ENCODE assay signal across 7 mouse cellular contexts in the genomic region with DNA sequence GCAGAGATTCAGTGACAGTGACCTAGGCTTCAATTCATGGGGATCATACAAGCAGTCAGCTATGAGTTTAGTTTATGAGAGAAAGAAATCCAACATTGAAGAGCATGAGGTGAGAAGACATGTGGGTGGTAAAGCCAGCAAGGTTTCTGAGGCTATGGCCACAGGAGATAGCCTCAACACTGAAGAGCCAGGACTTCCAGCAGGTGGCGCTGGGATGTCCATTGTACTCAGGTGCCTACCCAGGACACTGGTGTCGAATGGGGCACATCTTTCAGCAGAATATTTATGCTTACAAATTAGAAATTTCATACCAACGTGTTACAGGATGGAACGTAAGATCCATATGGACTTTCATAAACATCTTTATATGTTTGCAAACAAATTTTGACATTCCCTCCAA. TPM values are rescaled to one million over a fixed set of nuclear protein-coding genes. Genes with fewer than 3 reads are reported as not detected.
DNase-seq lines count a peak whose midpoint lies in the region.

No protein-coding gene starts in this region.

- intact Hi-C loops in left cerebral cortex, postnatal 36 days (cut with DNase I) = no loop called here
- intact Hi-C loops in gastrocnemius, postnatal 14 days (cut with DNase I; ENCODE audit: low total_unique reads) = loop anchor here (5.0 kb wide), 1 partner anchor 139 kb away; no protein-coding TSS in a partner anchor

- DNase-seq in left cerebral cortex, adult 18-20 months (ENCODE audit: low spot score in 2 of 2) = peak; percentile 57 to 74
- no peak for DNase-seq in left cerebral cortex, postnatal 36 days (ENCODE audit: low spot score in 2 of 2)
- DNase-seq in NIH3T3 (ENCODE audit: low read depth) = peak; percentile 72
- DNase-seq in c-Kit-positive CD71-positive TER-119-positive erythroid progenitor cells, embryonic 14.5 days (ENCODE audit: low spot score) = peak; percentile 42
- DNase-seq in gastrocnemius, postnatal 14 days = peak; percentile 66
- peak; percentile 73 for DNase-seq in lung, postnatal 10 days
- peak; percentile 54 to 58 for DNase-seq in spleen, postnatal 36 days (ENCODE audit: low spot score in 2 of 2)

RNA-seq across cellular contexts. Expression of a gene that starts 19.8 kb away (rescaled TPM):
- 1 to 10 TPM; 1.4 to 3.1 TPM for total RNA-seq in left cerebral cortex, adult 18-20 months (2021)
- 1 to 10 TPM; 3.0 to 3.3 TPM for total RNA-seq in left cerebral cortex, postnatal 36 days (2021)
- total RNA-seq in gastrocnemius, postnatal 14 days (2021) = 1 to 10 TPM; 3.7 to 6.5 TPM

RNA-seq across cellular contexts. Expression of a gene that starts 35.5 kb away (rescaled TPM):
- under 1 TPM in 1 of 2 experiments, not detected in 1; 0.07 TPM for total RNA-seq in left cerebral cortex, adult 18-20 months (2021)
- total RNA-seq in left cerebral cortex, postnatal 36 days (2021) = under 1 TPM; 0.07 to 0.16 TPM
- total RNA-seq in gastrocnemius, postnatal 14 days (2021) = not detected

Comparison
In these comparisons a context has a peak if more than half of its experiments do, and no peak if none do; other contexts are left out.
1. DNase-seq: peak in left cerebral cortex, adult 18-20 months (2 of 2), NIH3T3 (single experiment), c-Kit-positive CD71-positive TER-119-positive erythroid progenitor cells, embryonic 14.5 days (single experiment), gastrocnemius, postnatal 14 days (single experiment), lung, postnatal 10 days (single experiment) and spleen, postnatal 36 days (2 of 2); none in left cerebral cortex, postnatal 36 days (0 of 2).